Mouse (Mus musculus): ENCODE measurements around the gene Tprgl. TPM values are rescaled to one million over a fixed set of nuclear protein-coding genes. Genes with fewer than 3 reads are reported as not detected.

Tprgl gene
- polyA plus RNA-seq, 1 experiment: 173 TPM

DNA sequence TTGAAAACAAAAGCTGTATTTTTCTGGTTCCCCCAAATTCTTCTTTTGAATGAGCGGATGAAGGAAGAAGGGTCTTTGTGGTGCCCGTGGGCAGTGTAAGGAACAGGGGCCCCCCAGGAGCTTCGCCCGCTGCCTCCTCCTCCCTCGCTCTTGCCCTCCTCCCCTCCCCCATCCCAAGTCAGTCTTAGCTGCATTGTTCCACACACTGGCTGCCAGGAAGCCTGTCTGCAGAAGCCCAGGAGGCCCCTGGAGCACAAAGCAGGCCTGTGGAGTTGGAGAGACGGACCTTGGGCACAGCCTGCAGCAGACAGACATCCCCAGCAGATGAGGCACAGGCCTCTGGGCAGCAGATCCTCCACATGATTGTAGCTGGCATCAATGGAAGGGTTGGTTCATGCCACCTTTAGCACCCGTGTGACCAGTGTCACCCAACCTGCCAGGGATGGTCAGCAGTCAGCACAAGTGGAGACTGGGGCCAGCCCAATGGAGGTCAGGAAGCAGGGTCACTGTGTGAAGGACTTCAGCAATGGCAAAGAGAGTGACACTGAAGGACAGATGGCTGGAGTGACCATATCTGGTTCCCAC lies 38.0 kb upstream of the Tprgl start:
- 82% methylated on average over 7 of the region's 7 CpGs for WGBS
- Histone ChIP-seq H3K27me3 (replicated peaks; ENCODE audit: control insufficient read depth, insufficient read depth, low read length) (no peaks in the 10 kb centered on the region), H3K36me3 (ENCODE audit: control insufficient read depth, insufficient read depth, low read length) (no peaks in the 10 kb centered on the region), H3K4me1 (ENCODE audit: control insufficient read depth, insufficient read depth, low read length) (no peaks in the 10 kb centered on the region), H3K4me3 (ENCODE audit: insufficient read depth, low read depth, low read length) (no peak overlapping the region), H3K27ac (ENCODE audit: insufficient read depth, low read depth, low read length) (no peak overlapping the region)
- no peak for TF ChIP-seq POLR2A (IDR thresholded peaks at IDR 0.05; ENCODE audit: low read depth, low read length)
- no peak for DNase-seq

DNA sequence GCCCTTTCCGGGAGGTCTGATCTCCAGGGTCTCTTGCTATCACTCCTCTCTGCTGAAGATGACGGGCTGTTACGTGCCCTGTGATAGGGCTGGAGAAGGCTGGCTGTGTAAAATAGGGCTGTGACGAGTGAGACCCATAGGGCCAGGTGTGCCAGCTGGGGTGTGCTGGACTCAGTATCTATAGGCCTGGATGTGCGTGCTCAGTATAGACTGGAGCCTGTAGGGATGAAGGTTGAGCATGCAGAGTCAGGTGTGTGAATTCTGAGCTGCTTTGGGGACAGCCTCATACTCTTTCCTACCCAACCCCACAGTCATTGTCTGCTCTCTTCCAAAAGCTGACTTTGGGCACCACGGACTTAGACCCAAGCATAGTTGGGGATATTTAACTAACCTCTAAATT lies 37.5 kb upstream of the Tprgl start:
- Histone ChIP-seq H3K36me3 (ENCODE audit: control insufficient read depth, insufficient read depth, low read length) (no peaks in the 10 kb centered on the region), H3K4me3 (ENCODE audit: insufficient read depth, low read depth, low read length) (no peak overlapping the region), H3K4me1 (ENCODE audit: control insufficient read depth, insufficient read depth, low read length) (no peaks in the 10 kb centered on the region), H3K27me3 (replicated peaks; ENCODE audit: control insufficient read depth, insufficient read depth, low read length) (no peaks in the 10 kb centered on the region), H3K27ac (ENCODE audit: insufficient read depth, low read depth, low read length) (no peak overlapping the region)
- DNase-seq: no peak
- WGBS: 72% methylated on average over 6 of the region's 6 CpGs
- TF ChIP-seq POLR2A (IDR thresholded peaks at IDR 0.05; ENCODE audit: low read depth, low read length): no peak
- TF ChIP-seq CTCF (conservative IDR thresholded peaks at IDR 0.05; ENCODE audit: insufficient read depth, insufficient read length, low read depth, low read length): no peak

DNA sequence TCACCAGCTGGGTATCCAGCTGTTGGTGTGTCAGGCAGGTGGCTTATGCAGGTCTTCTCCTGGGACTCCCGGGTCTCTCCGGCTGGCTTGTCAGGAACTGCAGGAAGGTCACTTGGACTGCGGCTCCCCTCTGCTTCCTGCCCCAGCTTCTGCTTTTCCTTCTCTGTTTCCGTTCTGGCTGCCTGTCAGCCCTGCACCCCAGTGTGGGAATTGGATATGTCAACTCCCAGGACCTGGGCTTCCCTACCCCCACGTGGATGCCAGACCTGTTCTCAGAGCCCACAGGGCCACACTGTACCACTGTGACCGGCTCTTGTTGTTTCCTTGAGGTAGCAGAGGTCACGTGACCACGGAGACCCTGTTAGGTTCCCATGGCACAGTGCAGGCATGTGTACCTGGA lies 28.5 kb upstream of the Tprgl start:
- Histone ChIP-seq H3K4me1 (ENCODE audit: control insufficient read depth, insufficient read depth, low read length) (no peaks in the 10 kb centered on the region), H3K27me3 (replicated peaks; ENCODE audit: control insufficient read depth, insufficient read depth, low read length) (no peaks in the 10 kb centered on the region), H3K4me3 (ENCODE audit: insufficient read depth, low read depth, low read length) (no peak overlapping the region), H3K27ac (ENCODE audit: insufficient read depth, low read depth, low read length) (no peak overlapping the region), H3K36me3 (ENCODE audit: control insufficient read depth, insufficient read depth, low read length) (no peaks in the 10 kb centered on the region)
- DNase-seq: peak; percentile 48
- 33% methylated on average over 8 of the region's 8 CpGs for WGBS
- TF ChIP-seq CTCF (conservative IDR thresholded peaks at IDR 0.05; ENCODE audit: insufficient read depth, insufficient read length, low read depth, low read length): no peak
- TF ChIP-seq POLR2A (IDR thresholded peaks at IDR 0.05; ENCODE audit: low read depth, low read length): no peak

DNA sequence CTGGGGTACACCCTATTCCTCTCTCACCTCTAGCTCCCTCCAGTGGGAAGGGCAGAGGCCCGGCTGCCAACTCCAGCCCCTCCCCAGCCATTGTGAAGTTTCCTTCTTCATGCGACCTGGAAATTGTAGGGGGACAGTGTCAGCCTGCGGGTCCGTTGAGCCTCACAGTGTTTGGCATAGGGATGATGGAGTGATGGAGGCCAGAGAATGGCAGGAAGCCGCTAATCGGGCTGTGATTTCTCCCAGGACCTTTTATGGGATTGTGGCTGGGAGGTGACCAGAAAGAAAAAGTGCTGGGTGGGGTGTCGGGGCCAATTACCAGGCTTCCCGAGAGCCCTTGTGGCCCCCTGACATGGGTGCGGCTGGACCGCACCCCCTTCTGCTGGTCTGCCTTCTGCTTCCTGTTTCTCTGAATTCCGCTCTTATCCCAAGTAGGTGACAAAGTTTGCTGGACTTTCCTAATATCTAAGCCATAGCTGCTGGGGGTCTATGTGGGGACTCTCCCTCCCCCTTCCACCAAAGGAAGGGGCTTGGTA lies 25.6 kb upstream of the Tprgl start:
- no peak for DNase-seq
- Histone ChIP-seq H3K27ac (ENCODE audit: insufficient read depth, low read depth, low read length) (no peak overlapping the region), H3K27me3 (replicated peaks; ENCODE audit: control insufficient read depth, insufficient read depth, low read length) (no peaks in the 10 kb centered on the region), H3K4me1 (ENCODE audit: control insufficient read depth, insufficient read depth, low read length) (no peaks in the 10 kb centered on the region), H3K36me3 (ENCODE audit: control insufficient read depth, insufficient read depth, low read length) (no peaks in the 10 kb centered on the region), H3K4me3 (ENCODE audit: insufficient read depth, low read depth, low read length) (no peak overlapping the region)
- WGBS: 71% methylated on average over 11 of the region's 11 CpGs
- TF ChIP-seq CTCF (conservative IDR thresholded peaks at IDR 0.05; ENCODE audit: insufficient read depth, insufficient read length, low read depth, low read length) (no peak), POLR2A (IDR thresholded peaks at IDR 0.05; ENCODE audit: low read depth, low read length) (no peak)

DNA sequence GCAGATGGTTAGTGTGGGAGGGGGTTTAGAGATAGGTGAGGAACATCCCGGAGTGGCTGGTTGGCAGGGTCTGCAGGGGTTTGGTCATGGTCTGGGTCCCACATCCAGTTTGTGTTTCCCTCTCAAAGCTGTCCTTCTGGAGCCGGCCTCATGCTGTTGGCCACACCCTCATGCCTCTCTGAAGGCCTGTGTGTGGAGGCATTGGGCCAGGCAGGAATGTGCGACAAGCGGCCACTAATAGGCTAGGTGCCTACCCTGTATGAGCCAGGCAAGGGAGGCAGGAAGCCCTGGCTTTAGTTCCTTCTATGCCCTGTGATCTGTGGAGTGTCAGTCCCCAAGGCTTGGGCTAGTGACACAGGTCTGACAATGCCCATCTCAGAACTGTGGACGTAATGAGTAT lies 24.5 kb upstream of the Tprgl start:
- Histone ChIP-seq H3K36me3 (ENCODE audit: control insufficient read depth, insufficient read depth, low read length) (no peaks in the 10 kb centered on the region), H3K27ac (ENCODE audit: insufficient read depth, low read depth, low read length) (no peak overlapping the region), H3K4me3 (ENCODE audit: insufficient read depth, low read depth, low read length) (no peak overlapping the region), H3K27me3 (replicated peaks; ENCODE audit: control insufficient read depth, insufficient read depth, low read length) (no peaks in the 10 kb centered on the region), H3K4me1 (ENCODE audit: control insufficient read depth, insufficient read depth, low read length) (no peaks in the 10 kb centered on the region)
- TF ChIP-seq CTCF (conservative IDR thresholded peaks at IDR 0.05; ENCODE audit: insufficient read depth, insufficient read length, low read depth, low read length) (no peak), POLR2A (IDR thresholded peaks at IDR 0.05; ENCODE audit: low read depth, low read length) (no peak)
- DNase-seq: no peak
- 72% methylated on average over 5 of the region's 5 CpGs for WGBS

DNA sequence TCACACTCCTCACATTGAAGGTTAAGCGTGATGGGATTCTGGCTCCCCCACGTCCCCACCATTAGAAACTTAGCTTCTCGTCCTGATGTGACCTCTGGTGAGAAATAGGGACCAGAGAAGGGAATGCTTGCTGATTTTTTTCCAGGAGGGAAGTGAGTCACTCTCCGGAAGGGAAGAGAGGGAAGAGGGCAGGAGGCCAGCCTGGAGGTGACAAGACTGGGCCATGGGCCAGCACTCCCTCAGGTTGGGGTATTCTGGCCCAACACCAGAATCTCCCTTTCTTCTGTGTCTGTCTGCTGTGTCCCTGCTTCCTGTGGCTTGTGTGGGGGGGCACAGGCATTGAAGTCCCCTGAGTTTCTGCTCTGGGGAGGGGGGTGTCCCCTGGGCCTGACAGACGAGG lies 23.1 kb upstream of the Tprgl start:
- H3K4me3 ChIP-seq (ENCODE audit: insufficient read depth, low read depth, low read length): no peak overlapping the region
- no peaks in the 10 kb centered on the region for H3K36me3 ChIP-seq (ENCODE audit: control insufficient read depth, insufficient read depth, low read length)
- H3K4me1 ChIP-seq (ENCODE audit: control insufficient read depth, insufficient read depth, low read length): no peaks in the 10 kb centered on the region
- 52% methylated on average over 5 of the region's 5 CpGs for WGBS
- TF ChIP-seq POLR2A (IDR thresholded peaks at IDR 0.05; ENCODE audit: low read depth, low read length) (no peak), CTCF (conservative IDR thresholded peaks at IDR 0.05; ENCODE audit: insufficient read depth, insufficient read length, low read depth, low read length) (no peak)
- no peak overlapping the region for H3K27ac ChIP-seq (ENCODE audit: insufficient read depth, low read depth, low read length)
- no peaks in the 10 kb centered on the region for H3K27me3 ChIP-seq (replicated peaks; ENCODE audit: control insufficient read depth, insufficient read depth, low read length)
- peak; percentile 28 for DNase-seq

DNA sequence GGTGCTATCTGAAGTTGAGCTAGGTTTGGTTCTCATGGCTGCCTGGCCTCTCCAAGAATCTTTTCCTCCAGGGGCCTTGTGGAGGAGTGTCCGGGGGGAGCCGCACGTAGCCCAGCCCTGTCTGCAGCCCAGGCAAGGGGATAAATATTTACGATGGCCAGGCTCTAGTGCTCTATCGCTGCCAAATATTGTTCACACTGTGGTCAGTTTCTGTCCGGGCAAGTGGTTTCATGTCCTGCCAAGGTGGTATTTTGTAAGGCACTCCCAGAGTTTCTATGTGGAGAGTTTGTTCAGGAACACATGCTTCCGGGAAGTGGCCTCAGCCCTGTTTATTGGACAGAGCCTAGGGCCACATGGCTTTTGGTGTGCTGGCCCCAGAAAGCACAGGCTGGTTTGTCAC lies 20.5 kb upstream of the Tprgl start:
- Histone ChIP-seq H3K27ac (ENCODE audit: insufficient read depth, low read depth, low read length) (no peak overlapping the region), H3K4me1 (ENCODE audit: control insufficient read depth, insufficient read depth, low read length) (no peaks in the 10 kb centered on the region), H3K27me3 (replicated peaks; ENCODE audit: control insufficient read depth, insufficient read depth, low read length) (no peaks in the 10 kb centered on the region), H3K4me3 (ENCODE audit: insufficient read depth, low read depth, low read length) (no peak overlapping the region), H3K36me3 (ENCODE audit: control insufficient read depth, insufficient read depth, low read length) (no peaks in the 10 kb centered on the region)
- WGBS: 54% methylated on average over 7 of the region's 7 CpGs
- TF ChIP-seq POLR2A (IDR thresholded peaks at IDR 0.05; ENCODE audit: low read depth, low read length) (no peak), CTCF (conservative IDR thresholded peaks at IDR 0.05; ENCODE audit: insufficient read depth, insufficient read length, low read depth, low read length) (no peak)
- DNase-seq: no peak
